Mouse (Mus musculus) right cerebral cortex, postnatal 4 days (tissue): ENCODE measurements around the gene Fap.

Experiments
- DNase-seq: peaks from one replicate; pipeline ENCODE4 v3.0.0-alpha.2; 2022

Gene Fap

DNA sequence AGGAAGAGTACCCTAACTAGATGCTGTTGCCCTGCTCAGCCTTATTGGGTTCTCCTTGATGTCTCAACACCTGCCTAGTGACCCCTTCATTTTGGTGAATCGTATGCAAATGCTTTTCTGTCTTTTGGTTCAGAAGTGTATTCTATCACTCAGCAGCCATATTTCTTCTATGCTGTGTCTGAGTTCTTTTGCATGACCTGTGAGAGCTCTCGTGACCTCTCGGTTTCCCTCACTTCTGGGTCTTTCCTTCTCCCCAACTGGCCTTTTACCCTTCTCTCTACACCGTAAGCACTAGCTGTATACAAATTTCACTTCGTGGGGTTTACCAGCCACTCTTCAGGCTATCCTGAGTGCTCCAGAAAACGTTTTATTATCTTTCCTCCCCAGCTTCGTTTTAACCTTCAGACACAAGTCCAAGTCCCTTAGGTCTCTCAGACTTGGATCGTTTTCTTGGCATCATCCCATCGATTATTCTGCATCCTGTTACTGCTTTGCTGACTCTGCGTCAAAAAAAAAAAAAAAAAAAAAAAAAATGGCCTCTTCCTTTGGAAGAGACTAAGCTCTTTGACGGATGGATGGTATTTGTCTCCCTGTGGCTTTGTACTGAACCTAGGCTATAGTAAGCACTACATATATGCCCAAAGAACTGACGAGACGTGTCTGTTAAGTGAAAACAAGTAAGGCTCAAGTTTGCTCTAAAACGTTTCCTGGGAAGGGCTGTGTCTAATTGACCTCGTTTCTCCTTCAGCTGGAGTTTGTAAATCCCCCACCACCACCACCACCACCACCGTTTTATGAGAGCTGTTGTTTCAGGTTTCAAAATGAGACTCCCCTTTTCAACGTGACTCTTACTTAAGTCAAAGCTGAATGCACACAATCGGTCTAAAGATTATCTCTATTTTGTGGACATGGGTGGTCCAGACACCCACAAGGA, 114.4 kb downstream of the Fap start:
- no peak for DNase-seq

DNA sequence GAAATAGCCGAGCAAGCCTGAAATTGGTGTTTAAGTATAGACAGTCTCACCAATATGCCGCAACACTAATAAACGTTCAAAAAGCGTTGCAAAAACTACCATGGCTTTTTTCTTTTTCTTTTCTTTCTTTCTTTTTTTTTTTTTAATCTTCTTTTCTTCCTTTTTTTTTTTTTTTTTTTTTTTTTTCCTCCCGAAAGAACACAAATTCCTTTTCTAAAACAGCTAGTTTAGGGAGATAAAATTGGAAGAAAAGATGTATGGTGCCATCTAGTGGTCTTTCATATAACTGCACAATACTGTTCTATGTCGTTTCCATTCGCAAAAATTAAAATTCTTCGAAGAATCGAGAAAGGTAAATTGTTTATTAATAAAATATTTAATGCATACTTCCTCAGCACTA, 115.8 kb downstream of the Fap start:
- no peak for DNase-seq

DNA sequence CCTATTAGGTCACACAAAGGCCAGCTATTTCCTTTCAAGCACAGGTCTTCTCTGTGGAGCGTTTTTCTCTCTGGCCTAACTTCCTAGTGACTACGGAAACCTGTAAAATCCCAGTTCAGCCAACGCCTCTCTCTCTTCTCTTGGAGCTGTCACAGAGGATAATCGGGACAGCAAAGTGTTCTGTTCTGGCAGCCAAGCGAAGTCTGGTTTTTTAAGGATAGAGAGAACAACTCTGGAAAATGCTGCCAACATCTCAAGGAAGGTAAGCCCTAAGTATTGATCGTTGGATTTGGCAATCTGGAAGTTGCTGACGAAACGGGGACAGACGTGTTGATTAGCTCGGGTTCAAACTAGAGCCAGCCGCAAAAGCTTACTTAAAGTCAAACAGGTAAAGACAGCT, 118.9 kb downstream of the Fap start:
- no peak for DNase-seq

DNA sequence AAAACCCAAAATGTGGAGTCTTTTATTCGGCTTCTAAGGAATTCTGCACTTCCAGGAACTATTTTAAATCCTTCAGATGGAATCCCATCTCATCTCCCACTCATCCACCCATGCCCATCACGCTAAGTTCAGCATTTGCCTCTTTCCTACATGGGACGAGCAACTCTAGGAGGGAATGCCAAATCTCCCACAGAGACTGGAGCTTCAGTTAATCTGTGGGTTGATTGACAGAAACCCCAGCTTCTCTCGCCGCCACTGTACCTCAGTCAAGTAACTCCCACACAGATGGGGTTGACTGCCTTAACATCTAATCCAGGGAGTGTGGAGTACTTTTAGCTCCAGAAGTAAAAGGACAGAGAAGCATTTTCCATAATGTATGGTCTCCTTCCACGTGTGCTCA, 119.8 kb downstream of the Fap start:
- no peak for DNase-seq
